Mouse (Mus musculus): ENCODE measurements at regions not wholly inside any gene's neighbourhood (a gene's known extent, or its start where the extent isn't known, plus 50 kb on each side); places are given as distances from the start of the nearest gene placed in this dataset.

GRCm38 (mm10) chr8:82678793-82679192 is 95.2 kb downstream of the Zfp330 start:
- DNase-seq (ENCODE audit: low read depth in 1 of 2, low spot score in 2 of 2), result no peak
- WGBS, result 83% methylated on average over 1 of the region's 1 CpGs
- no peaks in the 10 kb centered on the region for H3K4me1 ChIP-seq (ENCODE audit: control insufficient read depth, insufficient read depth, insufficient read length)

GRCm38 (mm10) chr8:82677781-82678180 is 96.2 kb downstream of the Zfp330 start:
- Histone ChIP-seq H3K27me3 (ENCODE audit: control insufficient read depth, insufficient read depth, low read length) (no peaks in the 10 kb centered on the region), H3K27ac (ENCODE audit: insufficient read depth, low read length) (no peak overlapping the region), H3K4me1 (ENCODE audit: control insufficient read depth, insufficient read depth, insufficient read length) (no peaks in the 10 kb centered on the region), H3K4me3 (ENCODE audit: extremely low read depth, insufficient read depth, insufficient read length) (no peak overlapping the region), H3K36me3 (ENCODE audit: control insufficient read depth, insufficient read depth, low read length) (no peaks in the 10 kb centered on the region)
- TF ChIP-seq POLR2A (IDR thresholded peaks at IDR 0.05; ENCODE audit: low read depth, low read length), result no peak
- TF ChIP-seq CTCF (IDR thresholded peaks at IDR 0.05; ENCODE audit: extremely low read depth, insufficient read depth, insufficient read length, insufficient replicate concordance), result no peak
- no peak for DNase-seq (ENCODE audit: low read depth in 1 of 2, low spot score in 2 of 2)
- 88% methylated on average over 3 of the region's 3 CpGs for WGBS

More at GRCm38 (mm10) chr8:82678793-82679192, 95.2 kb downstream of the Zfp330 start:
- H3K36me3 ChIP-seq (ENCODE audit: control insufficient read depth, insufficient read depth, low read length), result no peaks in the 10 kb centered on the region
- H3K27ac ChIP-seq (ENCODE audit: insufficient read depth, low read length), result no peak overlapping the region
- H3K27me3 ChIP-seq (ENCODE audit: control insufficient read depth, insufficient read depth, low read length), result no peaks in the 10 kb centered on the region
- no peak overlapping the region for H3K4me3 ChIP-seq (ENCODE audit: extremely low read depth, insufficient read depth, insufficient read length)
- TF ChIP-seq CTCF (IDR thresholded peaks at IDR 0.05; ENCODE audit: extremely low read depth, insufficient read depth, insufficient read length, insufficient replicate concordance), result no peak
- TF ChIP-seq POLR2A (IDR thresholded peaks at IDR 0.05; ENCODE audit: low read depth, low read length), result no peak

- DNase-seq (ENCODE audit: low read depth in 1 of 2, low spot score in 2 of 2), result no peak
- WGBS, result 86% methylated on average over 4 of the region's 4 CpGs
- no peak for TF ChIP-seq POLR2A (IDR thresholded peaks at IDR 0.05; ENCODE audit: low read depth, low read length)
- TF ChIP-seq CTCF (IDR thresholded peaks at IDR 0.05; ENCODE audit: extremely low read depth, insufficient read depth, insufficient read length, insufficient replicate concordance), result no peak
- Histone ChIP-seq H3K27ac (ENCODE audit: insufficient read depth, low read length) (no peak overlapping the region), H3K36me3 (ENCODE audit: control insufficient read depth, insufficient read depth, low read length) (no peaks in the 10 kb centered on the region), H3K4me1 (ENCODE audit: control insufficient read depth, insufficient read depth, insufficient read length) (no peaks in the 10 kb centered on the region), H3K27me3 (ENCODE audit: control insufficient read depth, insufficient read depth, low read length) (no peaks in the 10 kb centered on the region), H3K4me3 (ENCODE audit: extremely low read depth, insufficient read depth, insufficient read length) (no peak overlapping the region)
Observed at GRCm38 (mm10) chr8:82669241-82669640, 104.7 kb downstream of the Zfp330 start.

GRCm38 (mm10) chr8:82665131-82665530 is 108.8 kb downstream of the Zfp330 start:
- Histone ChIP-seq H3K4me1 (ENCODE audit: control insufficient read depth, insufficient read depth, insufficient read length) (no peaks in the 10 kb centered on the region), H3K36me3 (ENCODE audit: control insufficient read depth, insufficient read depth, low read length) (no peaks in the 10 kb centered on the region), H3K4me3 (ENCODE audit: extremely low read depth, insufficient read depth, insufficient read length) (no peak overlapping the region), H3K27ac (ENCODE audit: insufficient read depth, low read length) (no peak overlapping the region), H3K27me3 (ENCODE audit: control insufficient read depth, insufficient read depth, low read length) (no peaks in the 10 kb centered on the region)
- 85% methylated on average over 4 of the region's 4 CpGs for WGBS
- no peak for TF ChIP-seq CTCF (IDR thresholded peaks at IDR 0.05; ENCODE audit: extremely low read depth, insufficient read depth, insufficient read length, insufficient replicate concordance)
- no peak for TF ChIP-seq POLR2A (IDR thresholded peaks at IDR 0.05; ENCODE audit: low read depth, low read length)
- DNase-seq (ENCODE audit: low read depth in 1 of 2, low spot score in 2 of 2), result no peak

GRCm38 (mm10) chr8:82640502-82640901 is 133.5 kb downstream of the Zfp330 start:
- DNase-seq (ENCODE audit: low read depth in 1 of 2, low spot score in 2 of 2), result no peak
- TF ChIP-seq POLR2A (IDR thresholded peaks at IDR 0.05; ENCODE audit: low read depth, low read length) (no peak), CTCF (IDR thresholded peaks at IDR 0.05; ENCODE audit: extremely low read depth, insufficient read depth, insufficient read length, insufficient replicate concordance) (no peak)
- no peak overlapping the region for H3K27ac ChIP-seq (ENCODE audit: insufficient read depth, low read length)
- H3K4me3 ChIP-seq (ENCODE audit: extremely low read depth, insufficient read depth, insufficient read length), result no peak overlapping the region
- WGBS, result 40% methylated on average over 1 of the region's 1 CpGs
- H3K4me1 ChIP-seq (ENCODE audit: control insufficient read depth, insufficient read depth, insufficient read length), result no peaks in the 10 kb centered on the region
- no peaks in the 10 kb centered on the region for H3K36me3 ChIP-seq (ENCODE audit: control insufficient read depth, insufficient read depth, low read length)
- H3K27me3 ChIP-seq (ENCODE audit: control insufficient read depth, insufficient read depth, low read length), result no peaks in the 10 kb centered on the region

- Histone ChIP-seq H3K36me3 (ENCODE audit: control insufficient read depth, insufficient read depth, low read length) (no peaks in the 10 kb centered on the region), H3K27ac (ENCODE audit: insufficient read depth, low read length) (no peak overlapping the region), H3K27me3 (ENCODE audit: control insufficient read depth, insufficient read depth, low read length) (no peaks in the 10 kb centered on the region), H3K4me3 (ENCODE audit: extremely low read depth, insufficient read depth, insufficient read length) (no peak overlapping the region), H3K4me1 (ENCODE audit: control insufficient read depth, insufficient read depth, insufficient read length) (no peaks in the 10 kb centered on the region)
- no peak for DNase-seq (ENCODE audit: low read depth in 1 of 2, low spot score in 2 of 2)
- 78% methylated on average over 2 of the region's 2 CpGs for WGBS
- TF ChIP-seq POLR2A (IDR thresholded peaks at IDR 0.05; ENCODE audit: low read depth, low read length) (no peak), CTCF (IDR thresholded peaks at IDR 0.05; ENCODE audit: extremely low read depth, insufficient read depth, insufficient read length, insufficient replicate concordance) (no peak)
Observed at GRCm38 (mm10) chr8:82630486-82630885, 143.5 kb downstream of the Zfp330 start.

- no peak for DNase-seq (ENCODE audit: low read depth in 1 of 2, low spot score in 2 of 2)
- TF ChIP-seq CTCF (IDR thresholded peaks at IDR 0.05; ENCODE audit: extremely low read depth, insufficient read depth, insufficient read length, insufficient replicate concordance), result no peak
- no peak for TF ChIP-seq POLR2A (IDR thresholded peaks at IDR 0.05; ENCODE audit: low read depth, low read length)
Observed at GRCm38 (mm10) chr8:82623791-82624431, 150.0 kb downstream of the Zfp330 start.

More at GRCm38 (mm10) chr8:82623791-82624431, 150.0 kb downstream of the Zfp330 start:
- Histone ChIP-seq H3K4me1 (ENCODE audit: control insufficient read depth, insufficient read depth, insufficient read length) (no peaks in the 10 kb centered on the region), H3K27ac (ENCODE audit: insufficient read depth, low read length) (no peak overlapping the region), H3K36me3 (ENCODE audit: control insufficient read depth, insufficient read depth, low read length) (no peaks in the 10 kb centered on the region), H3K4me3 (ENCODE audit: extremely low read depth, insufficient read depth, insufficient read length) (no peak overlapping the region), H3K27me3 (ENCODE audit: control insufficient read depth, insufficient read depth, low read length) (no peaks in the 10 kb centered on the region)
- 41% methylated on average over 6 of the region's 6 CpGs for WGBS

All from spleen, adult 2 months (tissue).